Mouse (Mus musculus): ENCODE results near the gene Cers3.
A peak's percentile ranks its signal among the peaks of the same experiment; 100 is the strongest.

Cers3 gene

DNA sequence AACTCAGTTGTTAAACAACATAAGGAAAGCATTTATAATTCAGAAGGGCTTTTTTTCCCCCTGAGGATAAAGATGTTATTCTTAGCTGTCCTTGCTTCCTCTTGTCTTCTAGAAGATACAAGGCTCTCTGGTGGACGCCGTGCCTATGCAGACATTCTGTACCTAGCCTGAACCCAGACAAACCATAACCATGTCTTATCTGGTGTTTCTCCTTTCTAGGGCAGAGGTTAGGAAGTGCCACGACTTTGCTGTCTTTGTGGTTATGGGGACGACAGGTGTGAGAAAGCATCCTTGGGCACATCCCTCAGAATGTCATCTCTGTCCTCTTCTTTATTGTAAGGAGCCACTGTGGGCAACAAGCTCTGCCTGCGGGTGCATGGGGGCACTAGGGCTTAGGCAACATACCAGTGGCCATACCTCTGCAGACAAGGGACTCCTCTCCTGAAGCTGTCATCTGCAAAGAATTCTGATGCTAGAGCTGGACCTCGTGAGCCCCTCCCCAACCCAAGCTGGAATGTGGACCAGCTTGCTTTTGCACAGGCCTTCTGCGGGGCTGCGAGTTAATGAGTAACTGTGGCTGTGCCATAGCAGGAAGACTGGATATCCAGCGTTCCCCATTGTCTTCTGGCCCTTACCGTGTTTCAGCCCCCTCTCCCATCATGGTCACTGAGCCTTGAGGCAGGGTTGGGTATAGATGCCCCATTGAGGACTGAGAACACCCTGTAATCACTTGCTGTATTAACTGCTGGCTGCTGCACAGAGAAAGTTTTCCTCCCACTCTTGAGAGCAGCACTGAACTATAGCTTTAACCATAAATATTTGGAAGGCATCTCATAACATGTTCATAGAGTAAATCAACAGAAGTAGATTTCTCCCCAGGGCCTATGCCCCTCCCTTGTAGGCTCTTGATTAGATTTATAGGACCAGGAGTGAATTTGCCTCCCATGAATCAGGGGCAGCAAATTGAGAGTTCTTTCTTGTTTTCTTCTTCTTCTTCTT is 36.9 kb downstream of the Cers3 start:
- no peak for DNase-seq (ENCODE audit: low read depth, low spot score)

DNA sequence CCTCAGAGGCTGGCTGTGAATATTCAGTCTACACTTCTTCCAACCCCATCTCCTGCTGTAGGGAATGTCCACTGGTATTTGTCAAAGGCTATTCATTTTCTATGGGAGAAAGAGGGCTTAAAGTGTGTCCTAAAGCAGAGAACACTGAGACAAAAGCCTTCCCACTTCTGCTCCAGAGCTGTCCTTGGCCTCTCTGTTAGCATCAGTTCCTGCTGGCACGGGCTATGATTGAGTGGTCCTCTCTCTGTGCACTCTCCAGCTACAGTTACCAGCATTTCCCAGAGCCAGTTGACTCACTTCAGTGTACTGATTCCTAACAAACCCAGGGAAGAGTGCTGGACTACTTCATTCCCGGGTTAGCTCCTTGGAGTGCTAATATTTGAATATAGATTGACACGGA is 43.2 kb downstream of the Cers3 start:
- no peak for DNase-seq (ENCODE audit: low read depth, low spot score)

DNA sequence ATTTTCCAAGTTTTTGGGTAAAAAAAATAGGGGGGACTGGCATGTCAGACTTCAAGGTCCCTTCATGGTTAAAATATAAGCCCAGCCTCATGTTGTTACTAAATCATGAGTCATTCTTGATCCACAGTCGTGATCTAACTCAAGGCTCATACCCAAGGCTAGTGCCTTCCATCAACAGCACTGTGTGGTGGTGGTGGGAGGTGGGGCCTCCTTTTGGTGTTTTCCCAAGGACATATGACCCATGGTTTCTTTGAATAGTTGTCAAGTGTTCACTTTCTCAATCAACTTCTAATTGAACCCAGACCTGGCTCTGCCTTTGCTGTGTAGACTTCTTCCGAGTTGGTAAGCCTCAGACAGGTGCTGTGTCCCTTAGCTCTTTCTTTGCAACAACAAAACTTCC is 44.5 kb downstream of the Cers3 start:
- no peak for DNase-seq (ENCODE audit: low read depth, low spot score)

DNA sequence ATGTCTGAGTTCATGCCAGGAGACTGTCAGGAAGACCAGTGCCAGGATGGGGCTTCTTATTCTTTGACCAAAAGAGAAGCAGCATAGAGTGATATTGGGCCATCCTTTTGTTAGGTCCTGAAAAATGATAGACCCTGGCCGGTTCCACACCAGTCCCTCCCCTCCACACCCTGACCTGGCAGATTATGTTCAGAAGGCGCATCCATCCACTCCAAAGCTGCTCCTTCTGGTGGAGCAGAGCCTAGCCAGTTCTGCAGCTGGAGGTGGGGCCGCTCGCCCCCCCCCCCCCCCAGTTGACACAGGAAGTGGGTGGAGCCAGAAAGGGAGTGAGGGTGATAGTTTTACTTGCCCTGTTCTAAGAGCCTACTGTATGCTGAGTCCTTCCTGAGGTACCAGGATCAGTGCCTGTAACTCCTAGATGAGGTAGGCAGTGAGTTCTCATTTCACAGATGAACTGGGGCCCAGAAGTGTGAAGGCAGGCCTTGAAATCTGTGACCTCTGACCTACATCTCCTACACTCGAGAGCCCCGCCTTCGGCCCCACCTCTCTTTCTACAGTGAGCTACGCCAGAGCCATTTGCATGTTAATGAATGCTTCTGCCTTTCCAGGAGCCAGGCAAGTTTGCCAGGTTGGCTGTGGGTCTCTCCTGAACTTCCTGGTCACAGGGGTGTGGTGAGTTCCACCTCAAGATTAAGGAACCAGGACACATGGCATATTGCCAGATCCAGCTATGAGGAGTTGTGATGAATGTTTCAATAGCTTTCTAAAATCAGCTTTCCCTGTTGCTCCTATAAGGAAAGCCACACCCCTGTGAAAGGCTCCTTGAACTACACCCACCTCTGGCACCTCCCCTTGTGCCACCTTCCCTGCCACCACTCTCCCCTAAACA is 46.8 kb downstream of the Cers3 start:
- peak; percentile 94 for DNase-seq (ENCODE audit: low read depth, low spot score)

DNA sequence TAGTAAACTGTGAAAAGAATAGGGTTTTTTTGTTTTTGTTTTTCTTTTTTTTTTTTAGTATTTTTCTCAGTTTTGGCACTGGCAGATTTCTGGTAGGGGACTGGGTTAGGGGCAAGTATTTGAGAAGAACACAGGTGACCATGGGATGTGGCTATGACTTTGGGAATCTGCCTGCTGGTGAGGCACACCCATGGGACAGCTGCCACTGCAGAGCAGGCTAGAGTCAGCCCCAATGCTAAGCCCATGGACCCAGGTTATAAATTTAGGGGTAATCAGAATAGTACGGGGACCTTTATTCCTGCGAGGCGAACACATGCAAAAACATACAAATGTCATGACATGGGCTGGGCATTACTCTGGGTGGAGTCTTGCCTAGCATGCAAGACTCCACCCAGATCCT is 47.7 kb downstream of the Cers3 start:
- no peak for DNase-seq (ENCODE audit: low read depth, low spot score)

DNA sequence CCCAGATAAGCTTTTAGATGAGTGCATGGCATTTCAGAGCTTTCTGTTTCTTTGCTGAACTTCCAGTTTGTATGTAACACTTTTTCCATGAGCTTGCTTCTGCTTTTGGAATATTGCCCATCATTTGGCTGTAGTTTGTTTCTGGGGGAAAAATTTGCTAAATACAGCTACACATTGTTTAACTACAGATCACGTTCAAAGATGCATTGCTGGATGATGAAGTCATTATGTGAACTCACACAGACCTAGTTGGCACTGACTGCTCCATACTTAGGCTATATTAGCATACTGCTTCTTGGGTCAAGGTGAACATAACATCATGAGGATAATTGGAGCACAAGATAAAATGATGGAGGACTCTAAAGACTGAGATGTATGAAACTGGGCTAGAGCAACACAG is 53.6 kb downstream of the Cers3 start:
- no peak for DNase-seq (ENCODE audit: low read depth, low spot score)

DNA sequence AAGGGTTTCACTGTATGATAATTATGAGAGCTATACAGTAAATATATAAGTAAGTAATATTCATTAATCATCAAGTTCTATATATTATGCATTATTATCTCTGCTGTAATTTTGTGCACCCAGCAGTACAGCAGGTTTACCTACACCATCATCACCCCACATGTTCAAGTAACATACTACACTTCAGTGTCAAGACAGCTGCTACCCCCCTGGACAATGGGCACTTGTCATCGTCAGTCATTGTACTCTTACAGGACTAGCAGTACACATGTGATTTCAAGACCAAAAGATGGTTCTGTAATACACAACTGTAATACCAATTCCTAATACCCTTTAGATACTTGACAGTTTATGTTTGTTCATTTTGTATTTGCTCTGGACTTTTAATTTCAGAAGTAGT is 54.0 kb downstream of the Cers3 start:
- DNase-seq (ENCODE audit: low read depth, low spot score): no peak

DNA sequence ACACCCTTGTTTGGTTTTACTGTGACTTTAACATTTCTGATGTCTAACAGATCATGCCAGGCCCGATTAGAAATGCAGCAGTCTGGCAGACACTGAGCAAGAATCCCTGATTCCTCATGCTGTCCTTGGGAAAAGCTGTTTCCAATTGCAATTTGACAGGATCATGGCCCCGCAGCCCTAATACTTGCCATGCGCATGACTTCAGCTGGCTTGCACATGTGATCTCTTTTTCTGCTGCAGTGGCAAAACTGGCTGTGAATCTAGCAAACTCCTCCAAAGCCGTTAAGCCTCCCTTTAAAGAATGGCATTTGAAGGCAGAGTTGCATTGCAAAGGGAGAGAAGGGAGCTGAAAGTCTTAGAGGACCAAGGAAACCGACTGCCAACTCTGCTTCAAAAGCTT is 55.5 kb downstream of the Cers3 start:
- DNase-seq (ENCODE audit: low read depth, low spot score): no peak

DNA sequence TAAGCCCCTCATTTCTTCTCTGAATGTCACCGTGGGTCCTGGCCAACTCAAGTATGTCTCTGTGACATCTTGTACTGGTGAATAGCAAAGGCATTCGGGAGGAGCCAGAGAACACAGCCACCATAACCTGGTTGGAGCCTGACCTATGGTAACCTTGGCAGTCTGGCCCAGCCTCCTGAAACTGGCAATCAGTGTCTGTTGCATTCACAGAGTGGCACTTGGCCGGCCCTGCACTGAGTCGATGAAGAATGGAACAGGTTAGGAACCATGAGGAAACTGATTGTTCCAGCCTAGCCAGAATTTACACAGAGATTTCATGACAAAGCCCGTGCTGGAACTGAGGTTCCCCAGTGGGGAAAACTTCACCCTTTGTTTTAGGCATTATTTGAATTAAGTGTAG is 57.5 kb downstream of the Cers3 start:
- no peak for DNase-seq (ENCODE audit: low read depth, low spot score)

DNA sequence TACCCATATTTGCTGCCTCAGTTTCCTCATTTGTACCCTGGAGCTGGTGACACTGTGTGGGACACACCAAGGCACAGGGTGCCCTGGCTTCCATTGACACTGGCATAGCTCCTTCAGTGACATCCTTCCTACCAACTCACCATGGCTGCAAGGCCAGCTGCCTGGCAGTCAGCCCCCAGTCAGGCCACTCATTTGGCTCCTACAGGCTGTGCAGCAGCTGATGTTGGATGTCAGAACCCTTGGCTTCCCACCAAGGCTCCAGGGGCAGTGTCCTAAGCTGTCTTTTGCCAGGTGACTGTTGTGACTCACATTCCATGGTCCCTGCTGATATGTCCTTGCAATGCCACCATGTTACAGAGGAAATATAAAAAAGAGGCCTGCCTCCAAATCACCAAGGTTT is 58.5 kb downstream of the Cers3 start:
- DNase-seq (ENCODE audit: low read depth, low spot score): no peak

DNA sequence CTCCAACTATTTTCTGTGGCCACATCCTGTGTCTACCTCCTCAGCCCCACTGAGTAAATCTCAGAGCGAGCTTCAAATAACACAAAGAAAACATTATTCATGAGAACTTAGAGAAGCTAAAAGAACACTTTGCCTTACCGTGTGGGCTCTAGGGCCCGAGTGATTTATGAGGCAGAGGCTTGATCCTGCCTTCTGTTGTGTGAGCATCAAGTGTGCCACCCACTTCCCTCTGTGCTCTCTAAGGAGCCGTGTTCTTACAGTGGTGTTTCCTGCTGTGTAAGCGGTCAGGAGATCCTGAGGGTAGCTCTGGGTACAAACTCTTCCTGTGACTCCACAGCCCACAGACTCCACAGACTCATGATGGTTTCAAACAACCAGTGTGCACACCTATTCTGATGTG is 60.5 kb downstream of the Cers3 start:
- no peak for DNase-seq (ENCODE audit: low read depth, low spot score)

DNA sequence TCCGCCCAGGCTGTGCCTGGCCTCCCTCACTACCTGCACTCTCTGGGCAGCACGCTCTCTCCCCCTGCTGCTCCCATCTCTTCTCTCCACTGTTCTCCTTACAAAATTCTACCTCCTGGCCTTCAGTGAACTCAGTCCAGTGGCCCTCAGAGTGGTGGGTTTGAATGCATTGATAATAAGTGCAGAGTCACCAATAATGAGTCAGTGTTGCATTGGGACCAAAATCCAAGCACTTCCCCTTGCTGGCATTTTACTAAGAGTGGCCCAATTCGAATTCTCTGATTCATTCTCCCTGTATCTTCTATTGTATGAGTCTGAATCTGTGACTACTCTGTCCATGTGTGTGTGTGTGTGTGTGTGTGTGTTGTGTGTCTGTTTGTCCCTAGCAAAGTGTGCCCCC is 63.5 kb downstream of the Cers3 start:
- DNase-seq (ENCODE audit: low read depth, low spot score): no peak

DNA sequence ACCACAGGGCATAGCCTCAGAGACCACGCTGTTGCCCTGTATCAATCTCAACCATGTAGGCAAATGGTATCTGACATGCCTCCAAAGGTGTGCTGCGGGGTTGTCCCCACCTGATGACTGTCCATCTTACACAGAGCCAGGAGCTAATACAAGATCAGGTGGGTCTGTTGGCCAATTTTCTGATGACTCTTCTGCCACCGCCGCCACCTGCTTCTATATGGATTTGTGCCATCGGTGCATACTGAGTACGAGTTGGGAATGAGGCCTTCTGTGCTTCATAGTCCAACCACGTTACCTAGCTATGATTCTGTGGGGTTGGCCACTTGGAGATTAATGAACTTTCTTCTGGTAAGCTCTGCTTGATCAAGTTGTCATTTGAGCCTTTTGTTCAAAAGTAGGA is 67.1 kb downstream of the Cers3 start:
- no peak for DNase-seq (ENCODE audit: low read depth, low spot score)

DNA sequence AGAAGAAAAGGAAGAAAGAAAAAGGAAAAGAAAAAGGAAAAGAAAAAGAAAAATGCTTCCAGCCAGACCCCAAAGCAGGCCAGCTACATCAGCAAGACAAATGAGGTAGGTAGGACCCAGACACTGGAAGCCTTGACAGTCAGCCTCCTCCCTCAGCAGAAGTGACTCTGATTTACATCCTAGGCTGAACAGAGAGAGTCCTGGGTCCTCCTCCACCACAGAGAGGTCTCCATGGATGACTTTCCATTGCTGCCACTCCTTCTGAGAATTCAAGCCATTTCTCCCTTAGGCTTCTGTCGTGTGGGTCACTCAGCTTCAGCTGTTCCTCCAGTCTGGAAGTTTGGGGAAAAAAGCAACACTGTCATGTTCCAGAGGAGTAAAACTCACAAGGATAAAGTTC is 68.0 kb downstream of the Cers3 start:
- no peak for DNase-seq (ENCODE audit: low read depth, low spot score)

DNA sequence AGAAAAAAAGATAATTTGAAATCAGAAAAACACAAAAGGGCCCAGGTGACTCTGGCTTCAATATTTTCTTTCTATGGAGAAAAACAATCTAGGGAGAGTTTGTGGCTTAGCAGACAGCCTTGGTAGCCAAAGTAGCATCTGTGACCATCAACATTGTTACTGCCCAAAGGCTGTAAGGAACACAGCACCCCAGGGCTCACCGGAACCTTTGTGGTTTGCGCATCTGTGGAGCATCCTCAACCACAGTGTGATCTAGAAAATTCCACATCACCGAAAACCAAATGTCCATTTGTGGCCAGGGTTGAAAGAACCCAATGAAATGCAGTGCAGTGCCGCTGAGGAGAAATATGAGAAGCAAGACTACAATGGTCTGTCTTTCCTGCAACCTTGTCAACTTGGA is 69.0 kb downstream of the Cers3 start:
- DNase-seq (ENCODE audit: low read depth, low spot score): no peak

DNA sequence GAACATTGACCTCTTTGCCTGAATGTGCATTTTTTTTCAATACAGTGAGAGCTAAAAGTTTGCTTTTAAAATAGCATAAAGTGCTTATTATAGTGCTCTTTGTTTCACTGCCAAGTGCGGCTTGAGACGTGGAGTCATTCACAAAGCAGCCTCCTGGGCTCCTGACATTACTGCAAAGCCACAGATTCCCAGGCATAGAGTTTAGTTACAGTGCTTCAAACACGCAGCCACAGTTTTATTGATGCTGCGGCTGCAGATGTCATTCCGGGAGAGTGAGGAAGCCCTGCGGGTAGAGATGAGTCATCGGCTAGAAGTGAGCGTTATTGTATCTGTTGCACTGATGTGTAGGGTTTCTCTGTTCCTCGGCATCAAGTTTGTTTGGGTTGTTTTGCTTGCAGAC is 69.4 kb downstream of the Cers3 start:
- DNase-seq (ENCODE audit: low read depth, low spot score): peak; percentile 5

DNA sequence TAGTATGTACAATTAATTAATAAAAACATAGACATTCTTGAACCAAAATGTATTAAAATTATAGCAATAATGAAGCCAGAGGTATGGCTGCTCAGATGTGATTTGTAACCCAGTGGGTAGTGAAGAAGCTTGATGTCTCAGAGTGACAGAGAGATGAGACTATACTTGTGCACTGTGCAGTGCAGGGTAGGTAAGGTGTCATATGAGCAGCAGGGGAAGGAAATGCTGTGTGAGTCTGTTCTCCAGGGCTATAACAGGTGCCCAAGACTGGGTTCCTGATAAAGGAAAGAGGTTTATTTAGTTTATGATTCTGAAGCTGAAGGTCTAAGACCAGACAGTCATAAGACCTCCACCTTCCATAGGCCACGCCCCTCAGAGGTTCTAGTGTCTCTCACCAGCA is 69.9 kb downstream of the Cers3 start:
- DNase-seq (ENCODE audit: low read depth, low spot score): no peak

DNA sequence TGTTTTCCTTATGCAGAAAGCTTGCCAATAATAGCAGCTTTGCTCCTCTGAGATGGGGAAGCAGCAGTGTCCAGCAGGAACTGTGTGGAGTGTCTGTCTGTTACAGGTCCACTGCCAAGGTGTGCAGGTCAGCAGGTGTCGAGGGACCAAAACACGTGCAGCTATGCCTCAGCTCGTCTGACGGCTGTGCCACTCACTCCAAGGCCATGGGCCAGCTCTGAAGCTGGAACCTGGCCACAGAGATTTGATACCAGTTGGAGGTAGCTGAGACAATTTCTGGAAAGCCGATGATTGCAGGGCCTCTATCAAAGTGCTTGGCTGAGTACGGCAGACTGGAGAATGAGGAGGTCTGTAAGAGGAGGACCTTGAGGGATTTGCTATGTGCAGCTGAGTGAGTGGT is 72.2 kb downstream of the Cers3 start:
- DNase-seq (ENCODE audit: low read depth, low spot score): no peak

DNA sequence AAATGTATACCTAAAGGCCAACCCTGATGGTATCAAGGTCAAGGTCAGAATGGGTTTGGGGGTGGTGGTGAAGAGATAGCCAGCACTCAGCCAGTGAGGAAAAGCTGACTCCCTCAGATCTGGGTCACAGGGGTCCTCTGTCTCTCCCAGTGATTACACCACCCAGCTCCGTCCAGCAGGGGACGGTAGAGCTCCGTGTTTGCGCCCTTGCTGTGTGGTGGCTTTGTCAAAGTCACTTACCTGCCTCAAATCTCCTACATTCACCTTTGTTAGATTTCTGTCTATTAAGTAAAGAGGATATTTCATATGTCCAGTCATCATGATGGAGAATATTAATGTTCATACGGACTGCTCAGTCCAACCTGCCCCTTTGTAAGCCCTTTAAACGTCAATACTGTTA is 76.7 kb downstream of the Cers3 start:
- peak; percentile 17 for DNase-seq (ENCODE audit: low read depth, low spot score)

DNA sequence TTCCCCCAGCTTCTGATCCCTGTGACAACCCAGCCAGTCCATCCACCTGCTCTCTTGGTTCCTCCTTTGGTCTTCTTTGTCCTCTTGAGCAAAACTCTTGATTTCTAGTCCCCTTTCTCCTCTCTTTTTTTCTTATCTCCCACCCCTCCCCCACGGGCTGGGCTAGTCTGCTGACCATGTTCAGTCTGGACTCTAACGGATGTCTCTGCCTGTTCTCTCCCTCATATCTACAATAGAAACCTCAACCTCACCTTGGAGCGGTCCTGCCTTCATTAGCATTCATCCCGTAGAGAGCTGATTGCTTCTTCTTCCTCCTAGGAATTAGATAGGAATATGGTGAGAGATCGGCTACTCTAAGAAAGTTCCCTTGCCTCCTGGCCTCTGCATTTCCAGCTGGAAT is 87.5 kb downstream of the Cers3 start:
- no peak for DNase-seq (ENCODE audit: low read depth, low spot score)

DNA sequence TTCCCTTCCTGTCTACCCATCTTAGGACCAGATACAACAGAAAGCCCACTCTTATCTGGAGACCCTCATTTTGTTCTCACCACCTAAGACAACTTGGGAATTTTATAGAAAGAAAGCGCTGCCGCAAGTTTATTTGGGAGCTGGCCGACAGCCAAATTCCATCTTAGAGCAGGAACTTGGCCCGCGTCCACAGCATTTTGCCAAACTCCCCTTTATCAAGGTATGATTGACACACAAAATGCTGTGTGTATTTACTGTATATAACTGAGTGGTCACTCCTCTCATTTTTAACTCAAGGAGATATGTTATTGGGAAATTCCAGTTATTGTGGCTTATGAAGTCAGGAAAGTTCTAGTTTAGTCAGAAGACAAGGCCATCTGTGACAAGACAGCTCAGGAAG is 88.0 kb downstream of the Cers3 start:
- no peak for DNase-seq (ENCODE audit: low read depth, low spot score)

DNA sequence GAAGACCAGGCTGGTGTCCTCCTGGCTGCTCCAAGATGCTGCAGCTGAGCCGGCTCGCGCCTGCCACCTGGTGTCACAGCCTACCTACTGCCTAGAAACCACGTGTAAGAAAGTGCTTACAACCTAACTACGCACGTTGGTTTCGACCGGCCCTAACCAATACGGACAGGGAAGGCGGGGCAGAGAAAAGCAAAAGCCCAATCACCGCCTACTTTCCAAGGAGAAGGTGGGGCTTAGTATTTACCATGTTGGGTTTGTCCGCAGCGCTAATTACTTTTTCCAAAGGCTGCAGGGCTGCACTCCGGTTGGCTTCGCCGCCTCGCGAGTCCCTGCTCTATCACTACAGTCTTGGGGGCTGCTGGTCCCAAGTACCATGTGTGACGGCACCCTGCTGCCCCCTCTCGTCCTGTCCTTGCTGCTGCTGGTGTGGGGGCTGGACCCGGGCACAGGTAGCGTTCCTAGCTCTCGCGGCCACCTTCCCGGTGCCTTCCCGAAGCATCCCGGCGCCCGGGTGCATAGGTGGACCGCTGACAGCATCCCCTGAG is 96.2 kb downstream of the Cers3 start, which contains the start of gene Adamts17:
Adamts17 (plus strand) TSS at position 273 of the 545 bp plus-strand sequence.
- DNase-seq (ENCODE audit: low read depth, low spot score): peak; percentile 98

Data from R1 (cell line).